In genomic region chr3:14874402-14875040, GRCm38 (mm10) we compare ENCODE assay signal across 8 mouse cellular contexts. TPM values are rescaled to one million over a fixed set of nuclear protein-coding genes. Genes with fewer than 3 reads are reported as not detected.
A peak's percentile ranks its signal among the peaks of the same experiment; 100 is the strongest.
DNase-seq lines count a peak whose midpoint lies in the region; ATAC-seq lines count a peak whose summit lies in the region.

No protein-coding gene starts in this region.

- H3K4me1 ChIP-seq in lung, embryonic 15.5 days, result peaks cover 16% of the 10 kb centered on the region; the same call in 1 of the 2 replicates
- H3K4me1 ChIP-seq in intestine, embryonic 14.5 days (replicated peaks; ENCODE audit: control insufficient read depth, insufficient read depth, low read length), result no peaks in the 10 kb centered on the region

- H3K27ac ChIP-seq in lung, embryonic 15.5 days, result no peak overlapping the region
- H3K27ac ChIP-seq in intestine, embryonic 14.5 days (ENCODE audit: low read depth), result no peak overlapping the region

- H3K9me3 ChIP-seq in lung, embryonic 15.5 days, result no peaks in the 10 kb centered on the region
- H3K9me3 ChIP-seq in intestine, embryonic 14.5 days (ENCODE audit: control insufficient read depth, low read length), result no peaks in the 10 kb centered on the region

- no peaks in the 10 kb centered on the region for H3K27me3 ChIP-seq in lung, embryonic 15.5 days
- no peaks in the 10 kb centered on the region for H3K27me3 ChIP-seq in intestine, embryonic 14.5 days (replicated peaks; ENCODE audit: control insufficient read depth, insufficient read depth, low read length)

- no peak for DNase-seq in lung, adult 18-20 months
- DNase-seq in c-Kit-negative CD71-positive TER-119-positive erythroid progenitor cells, embryonic 14.5 days (ENCODE audit: low read depth, low spot score), result peak; percentile 73
- no peak for DNase-seq in intestine, embryonic 14.5 days (ENCODE audit: low spot score)
- DNase-seq in retina, adult 2 months (ENCODE audit: low read depth, low spot score), result peak; percentile 71
- DNase-seq in adrenal gland, adult 2 months, result no peak
- no peak for DNase-seq in cerebellum, postnatal 36 days
- no peak for DNase-seq in urinary bladder, adult 2 months (ENCODE audit: low spot score)

- no peak overlapping the region for H3K9ac ChIP-seq in lung, embryonic 15.5 days
- no peak overlapping the region for H3K9ac ChIP-seq in intestine, embryonic 14.5 days (ENCODE audit: low read length)

- no peak overlapping the region for H3K4me3 ChIP-seq in lung, embryonic 15.5 days
- H3K4me3 ChIP-seq in intestine, embryonic 14.5 days (ENCODE audit: low read depth, low read length), result no peak overlapping the region

- peak; percentile 77; the same call in 1 of the 2 replicates for ATAC-seq in lung, embryonic 15.5 days (ENCODE audit: borderline replicate concordance, extremely low read depth, low FRiP score, low TSS enrichment)
- ATAC-seq in intestine, embryonic 14.5 days (replicated peaks; ENCODE audit: low FRiP score, low TSS enrichment, low read depth), result peak; percentile 65; the same call in 1 of the 2 replicates

- H3K36me3 ChIP-seq in lung, embryonic 15.5 days, result no peaks in the 10 kb centered on the region
- H3K36me3 ChIP-seq in intestine, embryonic 14.5 days (ENCODE audit: control insufficient read depth, insufficient read depth, low read length), result no peaks in the 10 kb centered on the region

- 18% methylated on average over 8 of the region's 8 CpGs for WGBS in lung, embryonic 15.5 days
- WGBS in intestine, embryonic 14.5 days, result 24% methylated on average over 8 of the region's 8 CpGs

- H3K4me2 ChIP-seq in lung, embryonic 15.5 days, result peak overlapping the region; percentile 27; the same call in 1 of the 2 replicates
- H3K4me2 ChIP-seq in intestine, embryonic 14.5 days (ENCODE audit: low read length), result 0 out of 2 replicates have a peak overlapping the region, but pooled peaks have one; percentile 23

RNA-seq across cellular contexts. Expression of gene Car3, which starts 11.2 kb away (rescaled TPM):
- 2.1 and 3.3 TPM in 2 replicates for polyA plus RNA-seq in lung, embryonic 15.5 days (2015; fragmentation: Nextera tagmentation; extraction: Ambion mirVana)
- 5.3 and 7.4 TPM in 2 replicates for polyA plus RNA-seq in intestine, embryonic 14.5 days (2014; fragmentation: Nextera tagmentation; extraction: Ambion mirVana)
- total RNA-seq in adrenal gland, adult 2 months (2021), result 1,000 to 10,000 TPM; 2,164 to 4,256 TPM
- polyA plus RNA-seq in adrenal gland, adult 2 months (2012; rRNA removed), result 1,180 and 2,323 TPM in 2 replicates
- 476 and 674 TPM in 2 replicates for polyA plus RNA-seq in urinary bladder, adult 2 months (2012; rRNA removed)

RNA-seq across cellular contexts. Expression of gene Car2, which starts 11.6 kb away (rescaled TPM):
- 392 and 393 TPM in 2 replicates for polyA plus RNA-seq in lung, embryonic 15.5 days (2015; fragmentation: Nextera tagmentation; extraction: Ambion mirVana)
- 14.5 and 18.3 TPM in 2 replicates for polyA plus RNA-seq in intestine, embryonic 14.5 days (2014; fragmentation: Nextera tagmentation; extraction: Ambion mirVana)
- 10 to 100 TPM; 30.0 to 47.8 TPM for total RNA-seq in adrenal gland, adult 2 months (2021)
- 76.8 and 88.9 TPM in 2 replicates for polyA plus RNA-seq in adrenal gland, adult 2 months (2012; rRNA removed)
- polyA plus RNA-seq in urinary bladder, adult 2 months (2012; rRNA removed), result 18.4 and 21.6 TPM in 2 replicates

Comparison
In these comparisons a context has a peak if more than half of its experiments do, and no peak if none do; other contexts are left out.
1. DNase-seq: peak in c-Kit-negative CD71-positive TER-119-positive erythroid progenitor cells, embryonic 14.5 days (single experiment) and retina, adult 2 months (single experiment); none in lung, adult 18-20 months (0 of 2), intestine, embryonic 14.5 days (single experiment), adrenal gland, adult 2 months (single experiment), cerebellum, postnatal 36 days (0 of 2) and urinary bladder, adult 2 months (single experiment).
2. RNA of gene Car3, which starts 11.2 kb away (polyA plus RNA-seq): 1,180 to 2,323 TPM in adrenal gland, adult 2 months and 476 to 674 TPM in urinary bladder, adult 2 months; 5.3 to 7.4 TPM in intestine, embryonic 14.5 days and 2.1 to 3.3 TPM in lung, embryonic 15.5 days; every median in the first group is over 10 times any median in the second.